Mouse (Mus musculus) kidney, adult 2 months (tissue): ENCODE data around the gene Rps10. TPM values are rescaled to one million over a fixed set of nuclear protein-coding genes. Genes with fewer than 3 reads are reported as not detected.
"Not testable (repeated sequence)": the region's sequence is repeated elsewhere in the genome, so short reads cannot be mapped to it uniquely, and the experiment has no call there.

Experiments
- DNase-seq: peaks from one replicate; pipeline ENCODE4 v3.0.0; 2021
- H3K27ac ChIP-seq: fragments of 200-500 bp; 2 replicates; pipeline ENCODE4 v1.5.1; 2012; ENCODE audit warnings: low read depth, low read length, control low read depth, inconsistent platforms; ENCODE audit not compliant: insufficient read depth
- H3K27me3 ChIP-seq: fragments of 200-500 bp; replicated peaks from 2 replicates; pipeline ENCODE4 v1.6.1; 2012; ENCODE audit warnings: mild to moderate bottlenecking, moderate library complexity, low read length, inconsistent platforms; ENCODE audit not compliant: control insufficient read depth, insufficient read depth
- H3K36me3 ChIP-seq: fragments of 200-500 bp; 2 replicates; pipeline ENCODE4 v1.6.1; 2012; ENCODE audit warnings: mild to moderate bottlenecking, moderate library complexity, low read length, inconsistent platforms; ENCODE audit not compliant: control insufficient read depth, insufficient read depth
- H3K4me1 ChIP-seq: fragments of 200-500 bp; 2 replicates; pipeline ENCODE4 v1.6.1; 2011; ENCODE audit warnings: low read length; ENCODE audit not compliant: control insufficient read depth, insufficient read depth
- H3K4me3 ChIP-seq: fragments of 200-500 bp; 2 replicates; pipeline ENCODE4 v1.5.1; 2011; ENCODE audit warnings: mild to moderate bottlenecking, low read depth, low read length, control low read depth; ENCODE audit not compliant: insufficient read depth
- CTCF ChIP-seq: fragments of 200-500 bp; conservative IDR thresholded peaks from 2 replicates; pipeline ENCODE4 v1.5.1; 2011; ENCODE audit warnings: low read depth, mild to moderate bottlenecking, control low read depth, low read length, moderate library complexity, mixed read lengths; ENCODE audit not compliant: insufficient read depth, insufficient read length
- POLR2A ChIP-seq: fragments of 200-500 bp; IDR thresholded peaks from one replicate; pipeline ENCODE4 v1.6.1; 2011; ENCODE audit warnings: low read depth, low read length, control low read depth
- WGBS: fragments of 180-500 bp; shearing (Covaris S2); methylation state at CpG from one replicate; pipeline ENCODE4 v1.1.7; 2018; 5-methylcytosine and 5-hydroxymethylcytosine counted together
- polyA plus RNA-seq: library from polyadenylated mRNA; depleted of rRNA; stranded (reverse); fragments of >200 nt; gene quantifications from 2 replicates; pipeline ENCODE4 v1.2.3, GENCODE M21; 2012

The Rps10 gene
- polyA plus RNA-seq, 1 experiment = 927 TPM

DNA sequence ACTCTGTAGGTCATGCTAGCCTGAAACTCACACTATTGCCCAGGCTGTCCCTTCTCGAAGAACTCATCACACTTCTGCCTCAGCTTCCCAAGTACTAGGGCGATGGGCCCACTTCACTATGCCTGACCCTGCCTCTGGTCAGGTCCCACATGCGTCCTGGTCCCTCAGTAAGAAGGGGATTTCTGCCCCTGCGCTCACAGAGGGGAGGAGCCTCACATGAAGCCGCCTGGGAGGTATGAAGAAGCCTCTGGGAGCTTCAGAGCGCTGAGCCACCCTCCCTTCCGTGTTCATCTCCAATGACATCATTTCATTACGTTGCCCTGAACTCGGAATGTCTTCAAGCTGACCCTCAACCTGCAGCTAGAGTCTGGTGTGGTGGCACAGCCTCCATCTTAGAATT is 7.3 kb upstream of the Rps10 start:
- H3K27ac ChIP-seq = no peak overlapping the region
- no peak overlapping the region for H3K4me3 ChIP-seq
- no peaks in the 10 kb centered on the region for H3K27me3 ChIP-seq
- DNase-seq = no peak
- 88% methylated on average over 9 of the region's 9 CpGs for WGBS
- TF ChIP-seq CTCF (no peak), POLR2A (no peak)
- no peaks in the 10 kb centered on the region for H3K36me3 ChIP-seq
- no peaks in the 10 kb centered on the region for H3K4me1 ChIP-seq

GRCm38 (mm10) chr17:27643101-27643500 is 6.6 kb upstream of the Rps10 start:
- H3K27ac ChIP-seq = no peak overlapping the region
- WGBS = 45% methylated on average over 6 of the region's 6 CpGs
- no peak overlapping the region for H3K4me3 ChIP-seq

GRCm38 (mm10) chr17:27642491-27643062 is 6.1 kb upstream of the Rps10 start:
- DNase-seq = no peak
- no peaks in the 10 kb centered on the region for H3K4me1 ChIP-seq
- TF ChIP-seq POLR2A = no peak
- H3K36me3 ChIP-seq = no peaks in the 10 kb centered on the region
- no peak overlapping the region for H3K4me3 ChIP-seq
- no peak overlapping the region for H3K27ac ChIP-seq
- 9% methylated on average over 12 of the region's 12 CpGs for WGBS
- no peaks in the 10 kb centered on the region for H3K27me3 ChIP-seq

More at GRCm38 (mm10) chr17:27643101-27643500, 6.6 kb upstream of the Rps10 start:
- DNase-seq = no peak
- H3K36me3 ChIP-seq = no peaks in the 10 kb centered on the region
- no peaks in the 10 kb centered on the region for H3K4me1 ChIP-seq
- H3K27me3 ChIP-seq = no peaks in the 10 kb centered on the region
- TF ChIP-seq POLR2A = no peak
- TF ChIP-seq CTCF = no peak

- H3K27me3 ChIP-seq, H3K4me3 ChIP-seq, H3K27ac ChIP-seq, DNase-seq, H3K4me1 ChIP-seq, H3K36me3 ChIP-seq: not testable (repeated sequence)
- 91% methylated on average over 6 of the region's 6 CpGs for WGBS
Observed at GRCm38 (mm10) chr17:27639851-27640250, 3.4 kb upstream of the Rps10 start.

- no peaks in the 10 kb centered on the region for H3K4me1 ChIP-seq
- H3K4me3 ChIP-seq = no peak overlapping the region
- H3K27me3 ChIP-seq = no peaks in the 10 kb centered on the region
- H3K36me3 ChIP-seq = no peaks in the 10 kb centered on the region
- no peak for DNase-seq
- no peak overlapping the region for H3K27ac ChIP-seq
- TF ChIP-seq POLR2A = no peak
- TF ChIP-seq CTCF = peak; percentile 53
- WGBS = 90% methylated on average over 20 of the region's 20 CpGs
Observed at GRCm38 (mm10) chr17:27638921-27639332, 2.5 kb upstream of the Rps10 start.

- WGBS = 49% methylated on average over 9 of the region's 9 CpGs
- DNase-seq = peak; percentile 28
- no peak for TF ChIP-seq CTCF
- TF ChIP-seq POLR2A = no peak
- Histone ChIP-seq H3K27me3 (no peaks in the 10 kb centered on the region), H3K36me3 (no peaks in the 10 kb centered on the region), H3K27ac (no peak overlapping the region), H3K4me3 (no peak overlapping the region), H3K4me1 (0 out of 2 replicates have a peak, but pooled peaks cover 6% of the 10 kb centered on the region)
Observed at GRCm38 (mm10) chr17:27637333-27637732, 864 bp upstream of the Rps10 start.

DNA sequence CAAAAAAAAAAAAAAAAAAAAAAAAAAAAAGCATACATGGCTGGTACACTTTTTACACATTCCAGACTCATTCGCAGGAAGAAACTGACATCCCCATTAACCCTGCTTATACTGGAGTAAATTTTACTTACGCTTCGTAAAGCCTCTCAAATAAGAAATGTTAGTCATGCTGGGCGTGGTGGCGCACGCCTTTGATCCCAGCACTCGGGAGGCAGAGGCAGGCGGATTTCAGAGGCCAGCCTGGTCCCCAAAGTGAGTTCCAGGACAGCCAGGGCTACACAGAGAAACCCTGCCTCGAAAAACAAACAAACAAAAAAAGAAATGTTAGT is 930 bp downstream of the Rps10 start:
- not testable (repeated sequence) for DNase-seq, H3K27ac ChIP-seq, H3K27me3 ChIP-seq, H3K4me1 ChIP-seq, H3K36me3 ChIP-seq
- peak overlapping the region; percentile 61 for H3K4me3 ChIP-seq
- 32% methylated on average over 9 of the region's 9 CpGs for WGBS

DNA sequence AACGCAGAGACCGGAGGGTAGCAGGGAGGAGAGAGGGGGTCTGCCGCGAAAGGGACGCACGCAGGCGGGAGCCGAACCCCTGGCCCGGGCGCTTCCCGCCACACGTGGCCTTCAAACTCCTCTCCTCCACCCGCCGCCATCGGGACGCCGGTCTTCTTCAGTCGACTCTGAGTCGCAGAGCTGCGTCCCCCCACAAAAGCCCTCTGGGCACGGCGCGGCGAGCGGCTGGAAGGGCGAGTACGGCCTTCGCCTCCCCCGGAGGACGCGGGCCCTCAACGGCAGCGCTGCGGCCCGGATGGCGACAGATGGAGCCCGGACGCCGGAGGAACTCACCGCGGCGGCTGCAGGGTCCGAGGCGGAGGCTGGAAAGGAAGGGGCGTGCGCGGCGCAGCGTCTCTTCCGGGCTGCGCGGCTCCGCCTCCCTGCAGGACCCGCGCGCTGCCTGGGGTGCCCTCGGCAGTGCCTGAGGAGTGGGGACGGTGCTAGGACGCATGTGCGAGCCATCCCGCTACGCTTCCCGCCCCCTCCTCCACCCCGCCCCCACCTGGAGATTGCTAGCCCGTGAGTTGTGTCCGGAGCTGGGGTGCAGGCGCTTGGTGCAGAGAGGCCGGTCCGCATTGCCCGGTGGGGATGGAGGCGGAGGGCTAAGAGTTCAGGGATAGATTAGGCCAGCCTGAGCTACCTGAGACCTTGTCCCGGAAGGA is 1.4 kb downstream of the Rps10 start, which contains the start of gene RPS10-NUDT3:
Gene RPS10-NUDT3 (minus strand): TSS at position 352 of the 704 bp plus-strand sequence.
- Histone ChIP-seq H3K27ac (peak within 1 kb of the TSS; percentile 47), H3K27me3 (no peaks in the 10 kb centered on the region), H3K36me3 (no peaks in the 10 kb centered on the region), H3K4me3 (peak within 1 kb of the TSS; percentile 72), H3K4me1 (0 out of 2 replicates have a peak, but pooled peaks cover 6% of the 10 kb centered on the region)
- WGBS = under 1% methylated on average over 70 of the region's 72 CpGs
- no peak for TF ChIP-seq CTCF
- peak; percentile 47 for TF ChIP-seq POLR2A
- DNase-seq = peak; percentile 93
